Mouse (Mus musculus): ENCODE data around the gene Stbd1. TPM values are rescaled to one million over a fixed set of nuclear protein-coding genes. Genes with fewer than 3 reads are reported as not detected.

Gene Stbd1
- polyA plus RNA-seq, 1 experiment: 29.0 TPM

DNA sequence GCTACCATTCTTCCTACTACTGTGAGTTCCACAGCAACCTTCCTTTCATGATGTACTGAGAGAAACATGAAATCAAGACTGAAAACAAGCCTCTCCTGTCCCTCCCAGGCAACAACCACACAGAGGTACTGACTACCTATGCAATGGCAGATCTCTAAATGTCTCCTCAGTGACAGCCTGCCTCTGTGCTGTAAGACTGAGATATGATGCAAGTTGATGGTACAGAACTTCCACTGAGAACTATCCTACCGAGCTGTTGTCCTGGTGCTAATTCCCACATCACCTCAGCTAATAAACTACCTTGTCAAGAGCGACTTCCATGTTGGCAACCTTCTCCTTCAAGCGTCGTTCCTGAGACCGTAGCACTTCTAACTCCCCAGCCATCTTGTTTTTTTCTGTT is 33.0 kb downstream of the Stbd1 start:
- no peak for DNase-seq (ENCODE audit: low spot score)

DNA sequence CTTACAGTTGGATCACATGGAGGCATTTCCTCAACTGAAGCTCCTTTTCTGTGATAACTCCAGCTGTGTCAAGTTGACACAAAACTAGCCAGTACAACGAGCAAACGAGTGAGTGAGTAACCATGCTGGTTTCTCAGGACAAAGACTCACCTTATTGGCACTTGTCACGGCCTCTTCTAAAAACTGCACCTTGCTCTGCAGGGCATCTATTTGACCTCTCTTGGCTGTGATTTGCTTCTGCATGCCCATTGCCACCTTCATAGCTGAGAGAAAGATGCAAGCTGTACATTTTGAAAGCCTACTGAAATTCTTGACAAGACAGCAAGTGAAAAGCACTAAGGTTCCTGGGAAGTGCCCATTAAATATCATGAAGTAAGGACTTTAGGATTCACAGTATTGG is 38.0 kb downstream of the Stbd1 start:
- DNase-seq (ENCODE audit: low spot score): no peak

Other genes with a start within 250 kb of the Stbd1 start
- gene Nup54, start 167.8 kb upstream of the Stbd1 start, polyA plus RNA-seq (2012; rRNA removed): 21.1 and 25.9 TPM in 2 replicates
- gene Scarb2, start 96.2 kb upstream of the Stbd1 start, polyA plus RNA-seq (2012; rRNA removed): 84.3 and 96.2 TPM in 2 replicates
- 0.86 and 1.0 TPM in 2 replicates for gene Fam47e, start 48.0 kb upstream of the Stbd1 start, polyA plus RNA-seq (2012; rRNA removed)
- 1.2 and 1.3 TPM in 2 replicates for gene Ccdc158, start 72.2 kb downstream of the Stbd1 start, polyA plus RNA-seq (2012; rRNA removed)
- gene Shroom3, start 80.4 kb downstream of the Stbd1 start, polyA plus RNA-seq (2012; rRNA removed): 26.5 and 37.7 TPM in 2 replicates